Mouse (Mus musculus): ENCODE measurements around the gene Btrc. TPM values are rescaled to one million over a fixed set of nuclear protein-coding genes. Genes with fewer than 3 reads are reported as not detected.
A peak's percentile ranks its signal among the peaks of the same experiment; 100 is the strongest.

The Btrc gene
- polyA plus RNA-seq, 1 experiment from 2014 or later: 40.8 TPM

GRCm38 (mm10) chr19:45554136-45554535 lies 190.6 kb downstream of the Btrc start:
- ATAC-seq (ENCODE audit: insufficient read depth, low FRiP score): no peak
- no peak overlapping the region for H3K4me3 ChIP-seq (replicated peaks; ENCODE audit: low read length)
- H3K9me3 ChIP-seq (replicated peaks; ENCODE audit: control insufficient read depth, low read length): no peaks in the 10 kb centered on the region
- H3K4me1 ChIP-seq (ENCODE audit: control insufficient read depth, insufficient read depth, low read length): 0 out of 2 replicates have a peak, but pooled peaks cover 7% of the 10 kb centered on the region
- H3K9ac ChIP-seq (ENCODE audit: low read length): no peak overlapping the region
- no peaks in the 10 kb centered on the region for H3K27me3 ChIP-seq (ENCODE audit: control insufficient read depth, insufficient read depth, low read length)
- no peak overlapping the region for H3K27ac ChIP-seq (ENCODE audit: low read length)
- H3K4me2 ChIP-seq (ENCODE audit: low read depth, low read length): no peak overlapping the region
- 0 out of 2 replicates have a peak, but pooled peaks cover 7% of the 10 kb centered on the region for H3K36me3 ChIP-seq (ENCODE audit: control insufficient read depth, insufficient read depth, low read length)
- WGBS: 88% methylated on average over 11 of the region's 11 CpGs

- no peaks in the 10 kb centered on the region for H3K27me3 ChIP-seq (ENCODE audit: control insufficient read depth, insufficient read depth, low read length)
- H3K4me3 ChIP-seq (replicated peaks; ENCODE audit: low read length): peak within 1 kb of the TSS; percentile 83
- peak; percentile 87 for ATAC-seq (ENCODE audit: insufficient read depth, low FRiP score)
- peak within 1 kb of the TSS; percentile 92 for H3K9ac ChIP-seq (ENCODE audit: low read length)
- under 1% methylated on average over 35 of the region's 35 CpGs for WGBS
- H3K4me1 ChIP-seq (ENCODE audit: control insufficient read depth, insufficient read depth, low read length): peaks cover 13% of the 10 kb centered on the region
- peak within 1 kb of the TSS; percentile 76 for H3K27ac ChIP-seq (ENCODE audit: low read length)
- H3K4me2 ChIP-seq (ENCODE audit: low read depth, low read length): peak within 1 kb of the TSS; percentile 99
- no peaks in the 10 kb centered on the region for H3K9me3 ChIP-seq (replicated peaks; ENCODE audit: control insufficient read depth, low read length)
- no peaks in the 10 kb centered on the region for H3K36me3 ChIP-seq (ENCODE audit: control insufficient read depth, insufficient read depth, low read length)
Measured at GRCm38 (mm10) chr19:45560153-45560890, 196.8 kb downstream of the Btrc start, which contains the start of the genes Poll and Gm17018. TSS of gene Poll (minus strand) at chr19:45560531. TSS of gene Gm17018 (plus strand) at chr19:45560615.

- H3K27ac ChIP-seq (ENCODE audit: low read length): peak overlapping the region; percentile 19; the same call in 1 of the 2 replicates
- 45% methylated on average over 15 of the region's 15 CpGs for WGBS
- H3K27me3 ChIP-seq (ENCODE audit: control insufficient read depth, insufficient read depth, low read length): no peaks in the 10 kb centered on the region
- no peaks in the 10 kb centered on the region for H3K36me3 ChIP-seq (ENCODE audit: control insufficient read depth, insufficient read depth, low read length)
- H3K4me3 ChIP-seq (replicated peaks; ENCODE audit: low read length): no peak overlapping the region
- peaks cover 28% of the 10 kb centered on the region for H3K4me1 ChIP-seq (ENCODE audit: control insufficient read depth, insufficient read depth, low read length)
- H3K9ac ChIP-seq (ENCODE audit: low read length): peak overlapping the region; percentile 28; the same call in 1 of the 2 replicates
- ATAC-seq (ENCODE audit: insufficient read depth, low FRiP score): no peak
- H3K9me3 ChIP-seq (replicated peaks; ENCODE audit: control insufficient read depth, low read length): no peaks in the 10 kb centered on the region
- H3K4me2 ChIP-seq (ENCODE audit: low read depth, low read length): no peak overlapping the region
Measured at GRCm38 (mm10) chr19:45565925-45566715, 202.6 kb downstream of the Btrc start.

- Histone ChIP-seq H3K4me3 (replicated peaks; ENCODE audit: low read length) (no peak overlapping the region), H3K9me3 (replicated peaks; ENCODE audit: control insufficient read depth, low read length) (no peaks in the 10 kb centered on the region), H3K4me2 (ENCODE audit: low read depth, low read length) (no peak overlapping the region), H3K27me3 (ENCODE audit: control insufficient read depth, insufficient read depth, low read length) (no peaks in the 10 kb centered on the region), H3K4me1 (ENCODE audit: control insufficient read depth, insufficient read depth, low read length) (peaks cover 28% of the 10 kb centered on the region), H3K36me3 (ENCODE audit: control insufficient read depth, insufficient read depth, low read length) (0 out of 2 replicates have a peak, but pooled peaks cover 5% of the 10 kb centered on the region), H3K27ac (ENCODE audit: low read length) (no peak overlapping the region), H3K9ac (ENCODE audit: low read length) (0 out of 2 replicates have a peak overlapping the region, but pooled peaks have one; percentile 20)
- WGBS: 40% methylated on average over 14 of the region's 14 CpGs
- ATAC-seq (ENCODE audit: insufficient read depth, low FRiP score): no peak
Measured at GRCm38 (mm10) chr19:45567367-45567766, 203.8 kb downstream of the Btrc start.

GRCm38 (mm10) chr19:45573033-45573432 lies 209.5 kb downstream of the Btrc start:
- Histone ChIP-seq H3K4me1 (ENCODE audit: control insufficient read depth, insufficient read depth, low read length) (peaks cover 30% of the 10 kb centered on the region), H3K27me3 (ENCODE audit: control insufficient read depth, insufficient read depth, low read length) (no peaks in the 10 kb centered on the region), H3K27ac (ENCODE audit: low read length) (no peak overlapping the region), H3K4me2 (ENCODE audit: low read depth, low read length) (no peak overlapping the region), H3K36me3 (ENCODE audit: control insufficient read depth, insufficient read depth, low read length) (peaks cover 5% of the 10 kb centered on the region; the same call in 1 of the 2 replicates), H3K9me3 (replicated peaks; ENCODE audit: control insufficient read depth, low read length) (no peaks in the 10 kb centered on the region), H3K4me3 (replicated peaks; ENCODE audit: low read length) (no peak overlapping the region), H3K9ac (ENCODE audit: low read length) (no peak overlapping the region)
- 81% methylated on average over 6 of the region's 6 CpGs for WGBS
- no peak for ATAC-seq (ENCODE audit: insufficient read depth, low FRiP score)

GRCm38 (mm10) chr19:45573861-45574267 lies 210.3 kb downstream of the Btrc start:
- Histone ChIP-seq H3K4me3 (replicated peaks; ENCODE audit: low read length) (no peak overlapping the region), H3K9ac (ENCODE audit: low read length) (no peak overlapping the region), H3K4me2 (ENCODE audit: low read depth, low read length) (no peak overlapping the region), H3K27ac (ENCODE audit: low read length) (no peak overlapping the region), H3K9me3 (replicated peaks; ENCODE audit: control insufficient read depth, low read length) (no peaks in the 10 kb centered on the region), H3K4me1 (ENCODE audit: control insufficient read depth, insufficient read depth, low read length) (peaks cover 30% of the 10 kb centered on the region), H3K36me3 (ENCODE audit: control insufficient read depth, insufficient read depth, low read length) (peaks cover 5% of the 10 kb centered on the region; the same call in 1 of the 2 replicates), H3K27me3 (ENCODE audit: control insufficient read depth, insufficient read depth, low read length) (no peaks in the 10 kb centered on the region)
- 30% methylated on average over 6 of the region's 6 CpGs for WGBS
- peak; percentile 63; the same call in 1 of the 2 replicates for ATAC-seq (ENCODE audit: insufficient read depth, low FRiP score)

GRCm38 (mm10) chr19:45574339-45574898 lies 210.9 kb downstream of the Btrc start:
- peak overlapping the region; percentile 8; the same call in 1 of the 2 replicates for H3K9ac ChIP-seq (ENCODE audit: low read length)
- WGBS: 63% methylated on average over 7 of the region's 7 CpGs
- no peak overlapping the region for H3K4me2 ChIP-seq (ENCODE audit: low read depth, low read length)
- no peaks in the 10 kb centered on the region for H3K27me3 ChIP-seq (ENCODE audit: control insufficient read depth, insufficient read depth, low read length)
- no peak overlapping the region for H3K27ac ChIP-seq (ENCODE audit: low read length)
- H3K9me3 ChIP-seq (replicated peaks; ENCODE audit: control insufficient read depth, low read length): no peaks in the 10 kb centered on the region
- ATAC-seq (ENCODE audit: insufficient read depth, low FRiP score): no peak
- no peak overlapping the region for H3K4me3 ChIP-seq (replicated peaks; ENCODE audit: low read length)
- peaks cover 5% of the 10 kb centered on the region; the same call in 1 of the 2 replicates for H3K36me3 ChIP-seq (ENCODE audit: control insufficient read depth, insufficient read depth, low read length)
- H3K4me1 ChIP-seq (ENCODE audit: control insufficient read depth, insufficient read depth, low read length): peaks cover 30% of the 10 kb centered on the region

GRCm38 (mm10) chr19:45574941-45575631 lies 211.6 kb downstream of the Btrc start:
- Histone ChIP-seq H3K27me3 (ENCODE audit: control insufficient read depth, insufficient read depth, low read length) (no peaks in the 10 kb centered on the region), H3K27ac (ENCODE audit: low read length) (peak overlapping the region; percentile 27; the same call in 1 of the 2 replicates), H3K9ac (ENCODE audit: low read length) (peak overlapping the region; percentile 8), H3K4me1 (ENCODE audit: control insufficient read depth, insufficient read depth, low read length) (peaks cover 30% of the 10 kb centered on the region), H3K36me3 (ENCODE audit: control insufficient read depth, insufficient read depth, low read length) (peaks cover 5% of the 10 kb centered on the region; the same call in 1 of the 2 replicates), H3K4me3 (replicated peaks; ENCODE audit: low read length) (peak overlapping the region; percentile 8), H3K9me3 (replicated peaks; ENCODE audit: control insufficient read depth, low read length) (no peaks in the 10 kb centered on the region), H3K4me2 (ENCODE audit: low read depth, low read length) (0 out of 2 replicates have a peak overlapping the region, but pooled peaks have one; percentile 19)
- WGBS: 34% methylated on average over 19 of the region's 19 CpGs
- no peak; the same call in 1 of the 2 replicates for ATAC-seq (ENCODE audit: insufficient read depth, low FRiP score)
